Mouse (Mus musculus) G1E (cell line): ENCODE measurements around the gene Sorcs1.

Experiments used
- CTCF ChIP-seq: IDR thresholded peaks from 2 replicates; pipeline ENCODE4 v1.5.1; 2012; ENCODE audit warnings: low read depth, low read length, inconsistent platforms, mixed read lengths
- GATA1 ChIP-seq: IDR thresholded peaks from 2 replicates; pipeline ENCODE4 v1.6.1; 2012; ENCODE audit warnings: borderline replicate concordance, low read length, inconsistent platforms, mixed read lengths
- TAL1 ChIP-seq: conservative IDR thresholded peaks from 2 replicates; pipeline ENCODE4 v1.6.1; 2012; ENCODE audit warnings: low read depth, low read length, inconsistent platforms, mixed read lengths

DNA sequence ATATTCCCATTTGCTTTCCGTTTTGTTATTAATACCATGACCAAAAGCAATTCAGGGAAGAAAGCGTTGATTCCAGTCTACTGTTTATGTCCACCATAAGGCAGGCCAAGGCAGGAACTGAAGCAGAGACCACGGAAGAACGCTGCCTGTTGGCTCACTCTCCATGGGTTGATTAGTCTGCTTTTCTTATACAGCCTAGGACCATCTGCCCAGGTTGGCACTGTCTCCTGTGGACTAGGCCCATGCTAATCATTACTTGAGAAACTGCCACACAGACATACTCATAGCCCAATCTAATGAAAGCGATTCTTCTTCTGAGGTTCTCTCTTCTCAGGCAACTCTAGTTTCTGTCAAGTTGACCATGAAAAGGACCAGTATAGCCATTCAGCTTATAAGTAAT, 92.3 kb downstream of the Sorcs1 start:
- TF ChIP-seq CTCF = no peak
- no peak for TF ChIP-seq TAL1
- no peak for TF ChIP-seq GATA1
